21 mouse cellular contexts compared by ENCODE assay signal in the genomic region with DNA sequence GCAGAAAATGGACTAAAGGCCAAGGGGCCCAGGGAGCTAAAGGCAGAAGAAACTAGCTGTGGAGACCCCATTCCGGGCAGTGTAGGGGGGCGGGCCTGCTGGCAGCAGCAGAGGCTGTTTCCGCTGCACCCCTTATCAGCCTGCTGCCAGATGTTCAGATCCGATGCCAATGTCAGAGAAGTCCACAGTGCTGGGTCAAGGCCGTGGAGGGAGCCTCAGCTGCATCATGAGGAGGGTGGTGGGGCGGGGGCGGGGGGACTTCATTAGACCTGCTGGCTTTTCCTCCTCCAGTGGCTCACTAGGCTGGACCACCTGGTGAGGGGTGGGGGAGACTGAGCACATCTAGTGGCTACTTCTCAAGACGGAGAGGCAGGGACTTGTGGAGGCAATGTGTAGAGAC. TPM values are rescaled to one million over a fixed set of nuclear protein-coding genes. Genes with fewer than 3 reads are reported as not detected.
DNase-seq lines count a peak whose midpoint lies in the region; ATAC-seq and TF ChIP-seq lines count a peak whose summit lies in the region.
"Had no signal": no experiment of that assay in that cellular context is flagged by ENCODE, and none has a peak within 500 bp of the region (broad histone marks: within the 10 kb centered on the region; RNA-seq: fewer than 3 reads in every experiment).

No protein-coding gene starts in this region.

- no peak overlapping the region for H3K4me2 ChIP-seq in liver, postnatal 0 days (ENCODE audit: low read depth, low read length)
- no peak overlapping the region; the same call in 1 of the 2 replicates for H3K4me2 ChIP-seq in liver, embryonic 15.5 days
- H3K4me2 ChIP-seq: forebrain, embryonic 12.5 days; kidney, embryonic 15.5 days; lung, embryonic 14.5 days had no signal

- H3K27ac ChIP-seq in liver, postnatal 0 days (ENCODE audit: low read depth), result no peak overlapping the region
- no peak overlapping the region for H3K27ac ChIP-seq in liver, embryonic 15.5 days (replicated peaks)
- H3K27ac ChIP-seq: forebrain, embryonic 12.5 days; kidney, embryonic 15.5 days had no signal

- no peak overlapping the region for H3K9ac ChIP-seq in liver, postnatal 0 days (replicated peaks)
- no peak overlapping the region for H3K9ac ChIP-seq in liver, embryonic 15.5 days
- H3K9ac ChIP-seq: forebrain, embryonic 12.5 days; kidney, embryonic 15.5 days; lung, embryonic 14.5 days had no signal

- WGBS in liver, postnatal 0 days (ENCODE audit: insufficient replicate concordance), result 38% methylated on average over 8 of the region's 8 CpGs
- 23% methylated on average over 8 of the region's 8 CpGs for WGBS in liver, embryonic 15.5 days (ENCODE audit: insufficient replicate concordance)

- TF ChIP-seq EP300 in liver, postnatal 0 days (IDR thresholded peaks at IDR 0.05; ENCODE audit: low read depth), result no peak

- no peaks in the 10 kb centered on the region for H3K9me3 ChIP-seq in liver, postnatal 0 days (ENCODE audit: low read length)
- H3K9me3 ChIP-seq in liver, embryonic 15.5 days (replicated peaks), result no peaks in the 10 kb centered on the region
- H3K9me3 ChIP-seq: forebrain, embryonic 12.5 days; kidney, embryonic 15.5 days had no signal

- peaks cover 7% of the 10 kb centered on the region; the same call in 1 of the 2 replicates for H3K4me1 ChIP-seq in liver, postnatal 0 days (ENCODE audit: insufficient read depth)
- peaks cover 20% of the 10 kb centered on the region for H3K4me1 ChIP-seq in liver, embryonic 15.5 days (replicated peaks)

- no peak overlapping the region for H3K4me3 ChIP-seq in liver, postnatal 0 days (ENCODE audit: low read depth, low read length)
- no peak overlapping the region for H3K4me3 ChIP-seq in liver, embryonic 15.5 days (replicated peaks)
- H3K4me3 ChIP-seq: forebrain, embryonic 12.5 days; kidney, embryonic 15.5 days; myocyte had no signal

- ATAC-seq in liver, postnatal 0 days, result no peak
- peak; percentile 55 for ATAC-seq in liver, embryonic 15.5 days (ENCODE audit: insufficient read depth)
- ATAC-seq in megakaryocyte-erythroid progenitor cell, adult 5-6 weeks (replicated peaks; ENCODE audit: low FRiP score, low TSS enrichment, poor library complexity, severe bottlenecking), result no peak
- ATAC-seq: activated CD4-positive, CD25-positive, alpha-beta regulatory T cell, adult 4 months had no signal

- H3K27me3 ChIP-seq in liver, postnatal 0 days (ENCODE audit: insufficient read depth, low read length), result peaks cover 6% of the 10 kb centered on the region; the same call in 1 of the 2 replicates
- H3K27me3 ChIP-seq in liver, embryonic 15.5 days, result peaks cover 12% of the 10 kb centered on the region

- no peak for TF ChIP-seq CTCF in liver, postnatal 0 days (IDR thresholded peaks at IDR 0.05; ENCODE audit: low read depth)

- no peaks in the 10 kb centered on the region for H3K36me3 ChIP-seq in liver, postnatal 0 days (replicated peaks; ENCODE audit: insufficient read depth, low read length)
- no peaks in the 10 kb centered on the region for H3K36me3 ChIP-seq in liver, embryonic 15.5 days (replicated peaks)
- H3K36me3 ChIP-seq: forebrain, embryonic 12.5 days; kidney, embryonic 15.5 days had no signal

- DNase-seq in liver (peak; percentile 33), MEL-GATA-1-ER (ENCODE audit: extremely low read depth, low read depth) (peak; percentile 15), adipocyte (ENCODE audit: low spot score) (no peak)
- DNase-seq in liver, postnatal 0 days, result no peak
- DNase-seq in adrenal gland, postnatal 25 days, result peak; percentile 58
- DNase-seq: cerebellum, adult 9-10 months; embryo, embryonic 11 days; heart, postnatal 10 days; lung, embryonic 14.5 days; thymus, adult 18-20 months had no signal

RNA-seq across cellular contexts. Expression of a gene that starts 4.3 kb away (rescaled TPM):
- polyA plus RNA-seq in liver, postnatal 0 days (2015; fragmentation: Nextera tagmentation; extraction: Ambion mirVana), result not detected in 2 replicates
- total RNA-seq in adrenal gland, postnatal 25 days (2021), result 642 and 788 TPM in 2 replicates
- 0.06 TPM in 1 of 2 replicates, not detected in the other for polyA plus RNA-seq in liver, embryonic 15.5 days (2015; fragmentation: Nextera tagmentation; extraction: Ambion mirVana)
- not detected in 2 replicates for total RNA-seq in megakaryocyte-erythroid progenitor cell, adult 5-6 weeks (2014; fragmentation: Nextera tagmentation)
- not detected in 2 replicates for total RNA-seq in megakaryocyte-erythroid progenitor cell, adult 5-6 weeks (2017)
- total RNA-seq: granulocyte monocyte progenitor cell, adult 5-6 weeks; layer of hippocampus, adult 18-20 months; left cerebral cortex, adult 18-20 months; neutrophil, adult 5-6 weeks had no signal
- polyA plus RNA-seq: activated CD4-positive, CD25-positive, alpha-beta regulatory T cell, adult 4 months; limb, embryonic 11.5 days had no signal

Comparison
In these comparisons a context has a peak if more than half of its experiments do, and no peak if none do; other contexts are left out.
1. DNase-seq: peak in liver (single experiment), MEL-GATA-1-ER (single experiment) and adrenal gland, postnatal 25 days (single experiment); none in liver, postnatal 0 days (single experiment) and adipocyte (single experiment).
2. RNA of a gene that starts 4.3 kb away (total RNA-seq): 642 to 788 TPM in adrenal gland, postnatal 25 days; not detected in megakaryocyte-erythroid progenitor cell, adult 5-6 weeks; every median in the first group is over 100 times any median in the second.